Mouse (Mus musculus) C2C12 (cell line): ENCODE measurements at regions not wholly inside any gene's neighbourhood (a gene's known extent, or its start where the extent isn't known, plus 50 kb on each side); places are given as distances from the start of the nearest gene placed in this dataset.

ENCODE experiments used
- CEBPB ChIP-seq: IDR thresholded peaks from one replicate; pipeline ENCODE4 v1.6.1; 2011; ENCODE audit warnings: low read depth, mild to moderate bottlenecking, control low read depth, moderate library complexity
- CTCF ChIP-seq: IDR thresholded peaks from one replicate; pipeline ENCODE4 v1.5.1; 2011; ENCODE audit not compliant: control insufficient read depth, insufficient read depth, insufficient read length
- FOSL1 ChIP-seq: IDR thresholded peaks from one replicate; pipeline ENCODE4 v1.8.0; 2011; ENCODE audit warnings: mild to moderate bottlenecking, low read length; ENCODE audit not compliant: poor library complexity, insufficient read depth, severe bottlenecking
- MAX ChIP-seq: IDR thresholded peaks from one replicate; pipeline ENCODE4 v1.6.1; 2011; ENCODE audit warnings: mild to moderate bottlenecking, control low read depth
- MYOD1 ChIP-seq: IDR thresholded peaks from one replicate; pipeline ENCODE4 v1.6.1; 2011; ENCODE audit warnings: low read depth; ENCODE audit not compliant: control insufficient read depth, insufficient read length
- MYOG ChIP-seq: IDR thresholded peaks from one replicate; pipeline ENCODE4 v1.6.1; 2011; ENCODE audit not compliant: control insufficient read depth, insufficient read length; ENCODE audit errors: extremely low read depth

DNA sequence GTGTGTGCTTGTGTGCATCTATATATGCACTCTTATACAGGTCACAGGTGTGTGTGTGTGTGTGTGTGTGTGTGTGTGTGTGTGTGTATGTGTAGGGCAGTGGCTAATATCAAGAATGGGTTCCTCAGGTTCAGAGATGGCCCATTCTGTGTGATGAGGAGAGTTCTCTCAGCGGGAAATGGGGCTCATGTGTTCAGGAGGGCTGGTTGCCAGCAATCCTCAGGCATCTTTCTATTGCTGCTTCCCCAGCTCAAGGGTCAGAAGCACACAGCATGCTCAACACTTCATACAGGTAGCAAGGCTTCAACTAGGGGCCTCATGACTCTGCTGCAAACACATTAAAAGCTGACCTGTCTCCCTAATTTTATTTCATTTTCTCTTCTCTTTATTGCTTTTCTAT lies 517.7 kb downstream of the Cntnap4 start:
- no peak for TF ChIP-seq CTCF
- TF ChIP-seq CEBPB = no peak
- no peak for TF ChIP-seq MAX
- no peak for TF ChIP-seq FOSL1
- no peak for TF ChIP-seq MYOD1
- TF ChIP-seq MYOG = no peak
